Mouse (Mus musculus): ENCODE measurements around the gene Rarres2.
A peak's percentile ranks its signal among the peaks of the same experiment; 100 is the strongest.

The Rarres2 gene

DNA sequence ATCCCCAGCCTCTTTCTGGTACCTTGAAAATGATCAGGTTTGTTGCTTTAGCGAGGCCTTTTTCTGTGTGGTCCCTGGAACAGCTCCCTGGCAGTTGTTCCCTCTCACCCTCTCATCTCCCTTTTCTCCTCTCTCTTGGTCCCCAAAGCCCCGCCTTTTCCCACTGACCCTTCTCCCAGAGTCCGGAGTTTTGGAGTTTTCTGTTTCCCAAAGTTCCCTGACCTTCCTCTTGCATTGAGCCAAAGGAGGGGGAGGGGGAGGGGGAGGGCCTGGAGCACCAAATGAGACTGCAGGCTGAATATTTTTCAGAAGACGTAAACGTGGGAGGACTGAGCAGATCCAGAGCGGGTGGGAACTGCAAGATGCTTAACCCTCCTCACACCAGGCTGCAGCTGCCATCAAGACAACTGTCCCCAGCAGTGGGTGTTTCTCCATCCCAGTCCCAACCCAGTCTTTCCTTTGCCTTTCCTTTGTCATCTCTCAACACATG, at the start of gene Rarres2:
Gene Rarres2, minus strand, starts transcription at position 218 of the 490 bp plus-strand sequence.
- peak; percentile 68 to 83 for DNase-seq

DNA sequence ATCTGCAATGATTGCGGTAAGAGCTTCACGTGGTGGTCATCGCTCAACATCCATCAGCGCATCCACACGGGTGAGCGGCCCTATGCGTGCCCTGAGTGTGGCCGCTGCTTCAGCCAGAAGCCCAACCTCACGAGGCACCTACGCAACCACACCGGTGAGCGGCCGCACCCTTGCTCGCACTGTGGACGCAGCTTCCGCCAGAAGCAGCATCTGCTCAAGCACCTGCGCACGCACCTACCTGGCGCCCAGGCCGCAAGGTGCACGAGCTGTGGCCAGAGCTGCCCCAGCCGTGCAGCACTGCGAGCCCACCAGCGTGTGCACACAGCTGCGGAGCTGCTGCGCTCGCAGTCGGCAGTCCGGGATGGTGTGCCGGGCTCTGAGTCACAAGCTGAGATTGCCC, 47.4 kb upstream of the Rarres2 start:
- no peak for DNase-seq

DNA sequence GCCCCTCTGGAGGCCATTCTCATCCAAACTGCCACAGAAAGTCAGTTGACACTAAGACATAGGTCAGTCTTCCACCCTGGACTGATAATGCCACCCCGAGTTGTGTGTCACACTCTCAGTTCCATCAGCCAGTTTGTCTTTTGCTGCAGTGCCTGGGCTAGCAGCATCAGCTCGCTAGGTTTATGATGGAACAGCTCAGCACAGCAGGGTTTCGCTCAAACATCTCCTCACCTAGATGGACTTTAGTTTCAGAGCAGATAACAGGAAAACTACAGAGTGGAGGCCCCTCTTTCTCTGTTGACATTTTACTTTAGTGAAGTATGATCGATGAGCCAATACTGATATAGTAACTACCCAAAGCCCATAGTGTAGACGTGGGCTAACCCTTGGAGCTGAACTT, 42.2 kb upstream of the Rarres2 start:
- DNase-seq = no peak

DNA sequence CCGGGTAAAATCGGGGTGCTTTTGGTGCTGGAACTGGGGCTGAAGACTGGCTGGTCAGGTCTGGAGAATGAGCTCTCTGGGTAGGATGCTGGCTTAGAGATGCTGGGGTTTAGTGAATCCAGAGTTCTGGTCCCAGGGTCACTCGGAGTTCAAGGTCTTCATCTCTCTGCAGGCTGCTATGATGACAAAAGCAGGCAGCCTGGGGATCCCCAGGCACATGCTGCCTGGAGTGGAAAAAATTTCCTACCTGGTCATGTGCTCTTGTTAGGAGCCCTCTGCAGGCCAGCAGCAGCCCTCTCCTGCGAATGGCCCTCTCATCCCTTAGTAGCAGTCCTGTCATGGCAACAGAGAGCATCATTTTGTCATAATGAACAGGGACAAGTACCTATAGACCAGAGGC, 40.9 kb upstream of the Rarres2 start:
- no peak for DNase-seq

DNA sequence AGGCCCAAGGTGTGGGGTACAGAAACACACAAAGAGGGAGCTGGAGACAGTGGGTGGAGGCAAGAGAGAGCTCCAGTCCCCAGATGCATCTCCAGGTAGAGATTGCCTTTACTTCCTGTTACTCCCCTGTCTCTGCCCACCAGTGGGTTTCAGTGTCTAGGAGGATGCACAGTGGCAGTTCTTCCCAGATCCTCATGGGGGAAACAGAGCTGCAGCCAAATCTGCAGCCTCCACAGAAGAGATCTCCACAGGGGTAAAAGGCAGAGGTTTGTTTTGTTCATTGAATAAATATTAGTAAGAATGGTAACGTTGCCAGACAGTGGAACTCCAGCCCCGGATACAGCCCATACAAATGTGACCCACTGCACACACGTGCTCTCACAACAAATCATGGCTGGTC, 38.1 kb upstream of the Rarres2 start:
- DNase-seq = no peak

DNA sequence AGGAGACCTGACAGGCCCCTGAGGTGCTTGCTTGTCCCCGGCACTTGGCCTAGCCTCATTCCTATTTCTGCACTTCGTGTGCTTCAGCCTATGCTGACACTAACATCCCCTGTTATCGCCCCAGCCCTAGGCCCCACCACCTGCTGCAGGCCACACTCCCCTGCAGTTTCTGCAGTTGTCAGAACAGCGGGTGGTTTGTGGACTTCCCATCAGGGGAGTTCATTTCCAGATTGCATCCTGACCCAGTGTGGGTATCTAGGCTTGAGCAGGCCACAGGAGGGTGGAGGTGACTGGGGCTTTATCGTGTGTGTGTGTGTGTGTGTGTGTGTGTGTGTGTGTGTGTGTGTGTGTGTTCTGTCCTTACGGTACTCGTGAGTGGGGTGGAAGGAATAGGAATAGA, 36.9 kb upstream of the Rarres2 start:
- no peak for DNase-seq

DNA sequence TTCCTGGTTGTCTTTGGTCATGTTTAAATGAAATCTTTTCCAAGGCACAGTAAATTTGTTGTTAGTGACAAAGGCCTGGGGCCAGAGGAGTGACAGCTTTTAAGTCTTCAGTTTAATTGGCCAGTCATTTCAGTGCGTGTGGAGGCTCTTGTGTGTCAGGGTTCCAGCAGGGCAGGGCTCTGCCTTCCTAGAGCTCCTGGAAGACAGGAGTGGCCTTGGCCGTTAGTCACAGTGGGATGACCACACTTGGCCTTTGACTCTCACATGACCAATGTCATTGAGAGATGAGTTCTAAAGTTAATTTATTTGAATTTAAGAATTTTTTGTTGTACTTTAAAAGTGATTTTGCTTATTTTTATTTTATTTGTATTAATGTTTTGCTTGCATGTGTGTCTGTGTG, 35.5 kb upstream of the Rarres2 start:
- DNase-seq = no peak

DNA sequence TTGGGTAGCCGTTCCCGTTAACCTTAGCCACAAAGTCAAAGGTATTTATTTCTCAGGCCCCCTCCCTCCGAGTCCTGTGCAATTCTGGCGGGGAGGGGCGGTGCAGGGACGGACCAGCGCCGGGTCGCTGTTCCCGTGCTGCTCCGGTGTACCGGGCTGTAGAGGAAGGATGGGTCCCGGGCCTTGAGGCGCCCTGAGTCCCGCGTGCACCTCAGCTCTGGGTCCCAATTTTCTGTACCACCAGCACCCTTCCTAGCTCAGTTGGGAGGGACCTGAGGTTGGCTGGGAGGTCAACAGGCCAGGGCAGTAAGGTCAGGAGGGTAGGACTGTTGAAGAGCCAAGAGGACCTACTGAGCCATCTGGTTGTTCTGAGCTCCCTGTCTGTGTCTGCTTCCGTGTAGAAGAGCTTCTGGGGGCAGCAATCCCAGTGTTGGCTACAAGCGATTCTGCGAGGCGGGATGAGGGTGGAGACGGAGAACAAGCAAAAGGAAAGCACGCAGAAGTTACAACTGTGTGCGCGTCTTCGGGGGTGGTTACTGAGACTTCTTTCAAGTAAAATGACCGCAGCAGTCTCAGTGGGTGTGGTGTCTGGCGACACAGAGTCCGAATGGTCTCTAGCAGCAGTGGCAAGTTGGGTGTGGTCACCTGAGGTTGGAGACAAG, 29.6 kb upstream of the Rarres2 start:
- DNase-seq = peak; percentile 41 to 68

DNA sequence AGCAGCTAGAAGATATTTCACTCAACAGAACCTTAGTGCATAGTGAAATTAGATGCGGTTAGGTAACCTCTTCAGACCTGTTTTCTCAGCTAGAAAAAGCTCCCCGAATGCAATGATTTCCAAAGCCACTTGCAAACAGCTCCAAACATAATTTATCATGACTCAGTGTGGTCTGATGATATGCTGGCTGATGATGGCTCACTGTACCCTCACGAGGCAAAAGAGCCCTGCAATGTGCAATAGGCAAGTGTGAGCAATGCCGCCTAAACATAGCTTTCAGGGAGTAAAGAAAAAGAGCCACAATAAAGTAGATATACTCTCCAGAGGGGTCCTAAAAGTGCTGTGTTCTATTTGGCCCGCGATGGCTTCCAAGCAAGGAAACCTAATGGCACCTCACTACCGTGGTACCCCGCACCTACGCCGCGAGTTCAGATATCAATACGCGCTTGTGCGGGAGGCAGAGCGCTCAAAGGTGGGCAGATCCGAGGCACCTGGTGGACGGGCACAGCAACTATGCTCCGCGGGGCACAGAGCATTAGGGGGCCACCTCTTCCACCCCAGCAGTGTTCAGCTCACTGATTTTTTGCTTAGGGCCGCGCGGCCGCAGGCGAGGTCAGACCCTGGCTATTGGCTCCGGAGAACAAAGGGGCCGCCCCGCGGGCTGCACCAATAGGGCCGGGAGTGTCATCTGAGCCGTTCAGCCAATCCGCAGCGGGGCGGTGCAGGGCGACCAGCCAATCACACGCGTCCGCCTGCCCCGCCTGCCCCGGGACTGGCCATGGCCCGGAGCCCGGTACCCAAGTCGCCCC, 28.9 kb upstream of the Rarres2 start, which contains the start of gene Zfp775:
Gene Zfp775, plus strand, starts transcription at position 793 of the 809 bp plus-strand sequence.
- DNase-seq = peak; percentile 98 to 99

DNA sequence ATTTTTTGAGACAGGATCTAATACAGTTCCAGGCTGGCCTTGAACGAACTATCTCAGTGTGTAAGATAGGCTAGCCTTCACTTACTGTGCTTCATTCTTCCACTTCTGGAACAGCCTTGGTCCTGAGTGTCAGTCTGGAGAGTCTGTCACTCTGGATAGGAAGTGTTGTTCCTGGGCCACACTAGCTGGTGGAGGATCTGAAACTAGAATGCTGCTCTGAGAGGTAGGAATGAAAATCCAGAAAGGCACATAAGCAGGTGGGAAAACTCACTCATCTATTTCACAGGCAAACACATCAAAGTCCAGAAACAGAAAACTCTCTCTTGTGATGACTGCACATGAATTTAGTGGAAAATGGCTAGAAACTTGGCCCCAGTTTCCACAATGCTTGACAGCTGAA, 28.0 kb upstream of the Rarres2 start:
- no peak for DNase-seq

DNA sequence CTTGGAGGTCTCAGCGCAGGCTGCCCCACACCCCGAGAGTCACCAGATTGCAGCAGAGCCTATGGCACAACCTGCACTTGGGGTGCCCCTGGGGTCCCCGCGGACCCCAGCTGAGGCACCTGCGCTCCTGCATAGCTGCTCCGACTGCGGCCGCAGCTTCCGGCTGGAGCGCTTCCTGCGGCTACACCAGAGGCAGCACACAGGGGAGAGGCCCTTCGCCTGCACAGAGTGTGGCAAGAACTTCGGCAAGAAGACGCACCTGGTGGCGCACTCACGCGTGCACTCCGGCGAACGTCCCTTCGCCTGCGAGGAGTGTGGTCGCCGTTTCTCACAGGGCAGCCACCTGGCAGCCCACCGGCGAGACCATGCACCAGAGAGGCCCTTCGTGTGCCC, 24.6 kb upstream of the Rarres2 start:
- DNase-seq = no peak

DNA sequence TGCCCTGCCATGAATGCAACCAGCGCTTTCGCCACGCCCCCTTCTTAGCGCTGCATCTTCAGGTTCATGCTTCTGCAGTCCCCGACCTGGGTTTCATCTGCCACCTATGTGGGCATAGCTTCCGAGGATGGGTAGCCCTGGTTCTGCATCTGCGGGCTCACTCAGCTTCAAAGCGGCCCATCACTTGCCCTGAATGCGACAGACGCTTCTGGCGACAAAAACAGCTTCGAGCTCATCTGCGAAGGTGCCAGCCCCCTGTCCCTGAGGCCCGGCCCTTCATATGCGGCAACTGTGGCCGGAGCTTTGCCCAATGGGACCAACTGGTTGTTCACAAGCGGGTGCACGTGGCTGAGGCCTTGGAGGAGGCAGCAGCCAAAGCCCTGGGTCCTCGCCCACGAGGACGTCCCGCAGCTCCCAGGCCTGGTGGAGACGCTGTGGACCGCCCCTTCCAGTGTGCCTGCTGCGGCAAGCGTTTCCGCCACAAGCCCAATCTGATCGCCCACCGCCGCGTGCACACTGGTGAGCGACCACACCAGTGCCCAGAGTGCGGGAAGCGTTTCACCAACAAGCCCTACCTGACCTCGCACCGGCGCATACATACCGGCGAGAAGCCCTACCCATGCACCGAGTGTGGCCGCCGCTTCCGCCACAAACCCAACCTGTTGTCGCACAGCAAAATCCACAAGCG, 24.1 kb upstream of the Rarres2 start:
- no peak for DNase-seq

DNA sequence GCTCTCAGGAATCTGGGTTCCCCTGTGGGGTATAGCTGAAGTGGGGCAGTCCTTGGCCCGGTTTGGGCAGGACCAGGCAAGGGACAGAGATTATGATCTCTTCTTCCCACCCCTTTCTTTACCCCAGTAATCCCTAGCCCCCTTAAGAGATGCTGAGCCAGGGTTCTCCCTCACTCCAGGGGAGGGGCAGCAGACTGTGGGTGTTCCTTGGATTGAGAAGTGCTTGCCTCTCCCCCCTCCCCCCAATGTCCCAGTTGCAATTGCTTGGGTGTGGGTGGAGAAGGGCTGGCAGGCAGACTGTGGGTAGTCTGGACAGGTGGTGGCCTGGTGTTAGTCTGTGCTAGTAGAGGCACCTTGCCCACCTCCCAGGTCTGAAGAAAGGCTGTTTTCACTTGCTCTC, 22.7 kb upstream of the Rarres2 start:
- peak; percentile 50 to 67 for DNase-seq

DNA sequence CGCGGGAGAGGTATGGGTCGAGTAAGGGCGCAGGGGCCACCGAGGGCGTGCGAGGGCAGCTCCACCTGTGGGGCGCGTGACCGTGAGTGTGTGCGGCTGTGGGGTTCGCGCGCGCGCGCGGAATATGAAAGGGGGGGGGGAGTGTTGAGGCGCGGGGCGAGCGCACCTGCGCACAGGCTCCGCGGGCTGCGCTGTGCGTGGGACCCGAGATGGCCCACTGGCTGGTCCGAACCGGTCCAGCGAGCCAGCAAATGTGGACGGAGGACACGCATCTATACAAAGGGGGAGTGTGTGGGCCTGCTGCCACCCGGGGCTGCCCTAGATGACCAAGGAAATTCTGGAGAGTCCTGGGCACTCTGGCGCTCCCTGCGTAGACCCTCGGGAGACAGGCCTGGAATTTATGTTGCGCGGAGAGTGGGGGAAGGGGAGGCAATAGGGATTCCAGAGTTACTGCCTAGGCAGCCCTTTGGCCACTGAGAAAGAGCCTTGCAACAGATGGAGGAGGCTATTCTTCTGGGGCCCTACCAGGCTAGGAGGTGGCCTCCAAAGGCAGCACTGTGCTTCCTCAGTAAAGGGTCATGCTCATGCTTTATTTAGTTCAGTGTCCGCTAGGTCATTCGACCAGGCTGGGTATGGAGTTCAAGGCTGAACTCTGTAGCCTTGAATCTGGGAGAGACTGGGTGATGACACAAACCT, 21.6 kb upstream of the Rarres2 start:
- DNase-seq = peak in 1 of 2 experiments; percentile 60

DNA sequence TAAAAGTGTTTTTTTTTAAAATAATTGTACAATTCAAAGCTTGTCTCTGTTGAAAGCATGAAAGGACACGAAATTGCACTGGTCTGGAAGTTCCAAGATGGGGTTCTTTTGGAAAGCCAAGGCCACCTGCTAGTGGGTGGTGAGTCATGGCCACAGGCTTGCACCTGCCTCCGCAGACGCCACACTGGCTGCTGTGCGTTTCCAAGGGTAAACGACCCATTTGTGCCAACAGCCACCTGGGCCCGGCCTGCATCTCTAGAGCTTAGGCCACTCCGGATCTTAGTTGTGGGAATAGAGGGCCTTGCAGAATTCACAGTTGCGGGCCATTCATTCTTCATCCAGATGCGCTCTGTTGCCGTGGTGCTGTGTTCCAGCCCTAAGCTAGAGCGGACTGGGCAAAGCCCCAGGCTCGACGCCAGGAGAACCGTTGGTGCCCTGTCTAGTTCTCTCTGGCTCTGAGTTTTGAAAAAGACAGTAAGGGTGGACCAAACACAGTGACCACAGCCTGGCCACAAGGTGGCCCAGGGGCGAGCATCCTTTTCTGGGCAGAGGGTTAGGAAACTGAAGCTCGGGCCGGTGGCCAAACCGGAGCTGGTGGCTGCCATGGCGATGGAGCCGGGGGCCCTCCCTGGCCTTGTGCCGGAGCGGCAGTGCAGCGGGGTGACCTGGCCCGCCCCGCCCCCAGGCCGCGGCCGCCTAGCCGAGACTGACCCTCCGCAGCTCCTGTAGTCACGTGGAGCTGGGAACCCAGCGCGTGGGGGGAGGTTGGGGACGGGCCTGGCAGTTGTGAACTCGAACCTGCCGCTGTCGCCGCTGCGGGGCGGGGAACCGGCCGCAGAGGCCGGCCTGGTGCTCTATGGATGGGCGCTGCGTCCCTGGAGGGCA, 20.8 kb upstream of the Rarres2 start, which contains the start of the genes Repin1 and Gm44965:
Gene Repin1, plus strand, starts transcription at position 726 of the 885 bp plus-strand sequence.
Gene Gm44965, plus strand, starts transcription at position 784 of the 885 bp plus-strand sequence.
- peak; percentile 96 to 98 for DNase-seq

DNA sequence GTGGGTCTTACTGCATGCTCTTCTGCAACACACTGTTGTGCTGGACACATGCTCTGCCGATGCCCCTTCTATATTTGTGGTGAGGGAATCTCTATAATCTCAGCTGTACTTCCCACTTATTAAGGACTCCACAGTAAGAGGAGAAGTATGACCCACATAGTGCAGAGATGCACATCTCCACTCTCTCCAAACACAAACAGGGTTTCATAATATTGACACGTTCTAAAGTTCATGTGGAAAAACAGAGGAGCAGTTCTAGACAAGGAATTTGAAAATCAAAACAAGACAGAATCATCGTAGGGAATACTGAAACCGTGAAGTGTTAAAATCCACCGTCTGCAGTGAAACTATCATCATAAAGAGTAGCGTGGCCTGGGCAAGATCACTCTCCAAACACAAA, 19.3 kb upstream of the Rarres2 start:
- DNase-seq = no peak

DNA sequence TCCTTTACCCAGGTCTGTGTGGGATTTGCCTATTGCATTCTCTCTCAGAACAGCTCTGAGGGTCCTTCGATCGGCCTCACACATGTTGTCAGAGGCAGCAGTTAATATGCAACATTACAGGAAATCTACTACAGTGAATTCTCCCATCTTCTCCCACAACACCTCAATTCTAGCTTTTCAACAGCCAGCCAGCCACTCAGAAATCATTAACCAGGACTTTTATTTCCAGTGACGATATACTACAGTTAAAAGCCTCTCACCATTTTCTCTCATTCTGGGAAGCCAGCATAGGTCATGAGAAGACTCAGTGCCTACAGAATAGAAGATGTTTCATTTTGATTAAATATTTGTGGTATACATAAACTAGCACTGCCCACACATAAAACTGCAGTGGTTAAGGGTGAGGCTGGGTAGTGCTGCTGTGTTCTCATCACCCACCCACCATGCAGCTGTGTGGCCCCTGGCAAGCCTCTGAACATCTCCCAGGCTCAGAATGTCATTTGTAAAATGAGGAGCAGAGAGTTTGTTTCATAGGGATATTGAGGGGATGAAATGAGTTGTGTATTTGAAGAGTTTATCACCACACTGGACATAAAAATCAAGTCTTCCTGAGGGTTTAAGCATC, 18.7 kb upstream of the Rarres2 start:
- no peak for DNase-seq

DNA sequence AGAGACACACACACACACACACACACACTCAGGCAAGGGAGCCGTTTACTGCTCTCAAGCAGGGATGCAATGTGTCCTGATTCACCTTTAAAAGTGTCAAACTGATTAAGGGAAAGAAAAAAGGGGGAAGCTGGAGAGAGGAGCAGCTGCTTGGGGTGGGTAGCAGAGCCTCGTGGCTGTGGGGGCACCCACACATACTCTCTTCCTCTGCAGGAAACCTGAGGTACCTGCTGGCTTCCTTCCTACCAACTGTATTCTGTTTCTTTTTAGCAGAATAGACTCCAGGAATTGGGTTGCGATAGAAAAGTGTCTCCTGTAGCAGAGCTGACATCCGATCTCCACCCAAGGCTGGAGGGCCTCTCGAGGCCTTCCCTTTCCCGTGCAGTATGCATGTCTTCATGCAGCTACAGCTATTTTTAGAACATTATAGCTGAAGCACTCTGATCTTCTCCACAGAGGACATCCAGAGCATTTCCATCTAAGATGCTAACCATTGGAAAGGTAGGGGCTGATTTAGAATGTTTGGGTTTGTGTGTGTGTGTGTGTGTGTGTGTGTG, 16.7 kb upstream of the Rarres2 start, which contains the start of gene Gm45021:
Gene Gm45021, plus strand, starts transcription at position 417 of the 557 bp plus-strand sequence.
- DNase-seq = no peak

DNA sequence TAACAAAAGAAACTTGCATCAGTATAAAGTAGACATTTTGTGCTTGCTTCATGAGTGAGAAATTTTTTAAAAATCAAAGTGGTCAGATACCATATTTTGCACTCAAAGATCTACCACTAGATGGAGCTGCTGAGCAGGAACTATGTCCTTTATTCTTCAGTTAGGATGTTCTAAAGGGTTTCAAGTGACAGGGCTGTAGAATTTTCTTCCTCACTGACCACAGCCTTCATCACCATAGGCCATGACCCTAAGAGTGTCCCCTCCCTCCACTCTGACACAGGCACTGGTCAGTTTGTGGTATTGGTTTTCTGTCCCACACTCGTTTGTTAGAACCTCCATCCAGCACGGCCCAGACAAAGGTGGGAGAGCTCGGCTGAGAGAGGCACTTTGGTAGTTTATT, 9.4 kb upstream of the Rarres2 start:
- peak in 1 of 2 experiments; percentile 74 for DNase-seq

DNA sequence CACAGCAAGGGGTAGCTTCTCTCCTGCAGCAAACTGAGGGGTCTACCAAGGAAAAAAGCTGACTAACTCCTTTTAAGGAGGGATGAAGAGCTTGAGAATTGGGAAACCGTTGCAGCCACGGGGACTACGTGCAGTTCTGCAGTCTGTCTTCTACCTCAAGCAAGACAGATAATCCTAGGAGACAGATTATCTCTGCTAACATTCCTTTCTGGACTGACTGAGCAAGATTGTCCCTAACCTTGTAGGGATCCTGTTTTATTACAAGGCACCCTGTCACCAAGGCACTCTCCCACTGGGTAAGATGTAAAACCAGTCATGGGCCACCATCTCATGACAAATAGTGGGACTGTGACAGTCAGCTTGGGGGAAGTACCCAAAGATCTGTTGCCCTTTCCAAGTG, 8.7 kb upstream of the Rarres2 start:
- DNase-seq = no peak

DNA sequence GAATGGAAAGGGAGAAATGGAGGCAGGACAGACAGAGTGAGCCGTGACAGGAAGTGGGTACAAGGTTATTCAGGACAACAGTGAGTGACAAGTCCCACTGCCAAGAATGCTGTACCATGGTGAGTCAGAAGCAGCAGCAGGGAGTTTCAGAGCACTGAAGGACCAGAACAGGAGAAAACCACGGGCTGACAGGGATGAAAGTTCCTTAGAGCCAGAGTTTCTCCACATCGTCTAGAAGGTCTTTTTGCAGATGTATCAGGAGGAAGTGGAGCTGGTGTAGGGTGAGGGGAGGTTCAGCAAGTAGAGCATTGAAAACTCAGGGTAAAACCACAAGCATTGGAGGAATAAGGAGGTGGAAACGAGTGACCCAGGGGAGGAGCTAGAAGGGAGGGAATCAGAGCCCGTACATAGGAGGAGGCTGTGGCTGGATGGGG, 6.6 kb upstream of the Rarres2 start:
- no peak for DNase-seq
